Mouse (Mus musculus): ENCODE results near the gene Timm13.

Timm13 gene

DNA sequence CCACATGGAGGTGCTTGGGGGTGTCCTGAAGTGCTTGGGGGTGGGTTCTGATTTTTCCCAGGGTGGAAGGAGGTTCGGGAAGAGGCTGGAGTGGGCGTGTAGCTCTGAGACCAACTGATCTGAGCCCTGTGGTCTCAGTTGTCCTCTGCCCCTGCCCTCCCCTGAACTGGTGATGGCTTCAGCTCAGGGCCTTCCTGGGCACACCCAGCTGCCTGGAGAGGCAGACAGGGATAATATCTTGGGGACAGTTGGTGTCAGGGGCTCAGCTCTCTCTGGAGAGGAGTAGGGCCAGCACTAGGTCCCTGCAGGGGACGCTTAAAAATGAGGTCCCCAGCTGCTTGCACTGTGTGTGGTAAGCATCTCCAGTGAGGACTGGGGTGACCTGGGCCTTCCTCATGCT, 42.9 kb downstream of the Timm13 start:
- DNase-seq, result no peak

- DNase-seq, result no peak
Observed at GRCm38 (mm10) chr10:80857386-80857785, 43.4 kb downstream of the Timm13 start.

GRCm38 (mm10) chr10:80856908-80857307, 43.9 kb downstream of the Timm13 start:
- DNase-seq, result no peak

DNA sequence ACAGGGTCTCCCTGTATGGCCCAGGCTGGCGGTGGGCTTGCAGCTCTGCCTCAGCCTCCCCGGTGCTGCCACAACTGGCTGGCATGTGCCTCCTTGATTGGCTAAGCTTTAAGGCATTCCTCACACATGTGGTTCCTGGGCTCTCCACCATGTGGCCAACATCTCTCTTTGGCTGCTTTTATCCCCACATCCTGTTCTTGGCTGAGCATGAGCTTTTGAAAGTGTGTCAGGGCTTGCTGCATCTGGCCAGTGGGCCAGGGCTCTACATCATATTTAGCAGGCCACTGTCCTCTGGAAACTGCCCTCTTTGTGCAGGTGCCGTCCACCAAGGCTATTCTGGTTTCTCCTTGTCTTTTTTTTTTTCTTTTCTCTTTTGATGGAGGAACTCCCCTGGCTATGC, 44.5 kb downstream of the Timm13 start:
- peak; percentile 36 for DNase-seq

GRCm38 (mm10) chr10:80855749-80856073, 45.1 kb downstream of the Timm13 start:
- DNase-seq, result no peak

DNA sequence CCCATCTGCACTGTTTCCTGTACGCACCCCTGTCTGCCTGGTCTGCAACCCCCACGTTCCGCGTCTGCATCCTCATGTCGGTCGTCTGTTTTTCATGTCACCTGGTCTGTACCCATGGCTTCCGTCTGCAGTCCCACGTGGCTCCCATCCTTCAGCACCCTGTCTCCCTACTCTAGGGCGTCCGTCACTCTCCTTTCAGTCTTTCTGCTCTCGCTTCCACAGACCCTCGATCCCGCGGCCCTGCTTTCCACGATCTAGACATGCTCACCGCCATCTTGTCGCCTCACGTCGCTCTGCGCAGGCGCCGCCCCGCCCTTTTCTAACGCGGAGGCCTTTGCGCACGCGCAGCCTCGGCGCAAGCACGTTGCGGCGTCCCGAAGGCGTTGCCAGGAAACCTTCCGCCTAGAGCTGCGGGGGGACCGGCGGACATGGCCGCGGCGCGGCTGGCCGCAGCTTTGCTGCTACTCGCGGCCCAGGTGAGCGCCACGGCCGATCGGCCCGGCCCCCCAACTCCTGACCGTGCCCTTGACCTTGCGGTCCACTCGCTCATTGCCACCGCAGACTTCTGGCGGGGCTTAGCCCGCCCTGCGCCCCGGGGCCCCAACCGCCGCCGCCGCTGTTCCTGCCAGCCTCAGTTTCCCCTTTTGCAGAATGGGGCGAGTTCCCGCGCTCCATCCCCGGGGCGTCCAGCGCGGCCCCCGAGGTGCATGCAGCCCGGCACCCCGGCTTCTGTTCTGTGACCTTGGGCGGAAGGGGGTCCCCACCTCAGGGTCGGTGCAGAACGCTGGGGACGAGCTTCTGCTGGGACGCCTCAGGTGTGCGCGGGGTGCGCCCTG, 45.6 kb downstream of the Timm13 start, which contains the start of the genes Lsm7 and Sppl2b:
Gene Lsm7 (minus strand): TSS at position 297 of the 836 bp plus-strand sequence.
Gene Sppl2b (plus strand): TSS at position 363 of the 836 bp plus-strand sequence.
- peak; percentile 98 for DNase-seq

All from lung, postnatal 10 days (tissue).